Comparison of ENCODE assay signal across 24 mouse cellular contexts in genomic region chr8:87202639-87203160, GRCm38 (mm10).
DNase-seq lines count a peak whose midpoint lies in the region; ATAC-seq and TF ChIP-seq lines count a peak whose summit lies in the region.
"Had no signal": no experiment of that assay in that cellular context is flagged by ENCODE, and none has a peak within 500 bp of the region (broad histone marks: within the 10 kb centered on the region; RNA-seq: fewer than 3 reads in every experiment).

No protein-coding gene starts in this region.

- H3K4me1 ChIP-seq in ES-E14 (ENCODE audit: control insufficient read depth in 2 of 2, insufficient read depth in 2 of 2, low read length in 2 of 2, poor library complexity in 1 of 2) = peaks cover 0 to 3% of the 10 kb centered on the region in 2 experiments; a peak in 1 of 4 replicates
- peaks cover 15% of the 10 kb centered on the region for H3K4me1 ChIP-seq in midbrain, embryonic 15.5 days
- H3K4me1 ChIP-seq in kidney, embryonic 15.5 days = peaks cover 31% of the 10 kb centered on the region

- TF ChIP-seq CTCF in gastrocnemius, adult 2 months (IDR thresholded peaks at IDR 0.05) = no peak

- H3K9ac ChIP-seq in ES-E14 (ENCODE audit: insufficient read depth, low read depth, low read length, poor library complexity, severe bottlenecking) = no peak overlapping the region
- H3K9ac ChIP-seq in midbrain, embryonic 15.5 days = no peak overlapping the region
- H3K9ac ChIP-seq in kidney, embryonic 15.5 days = no peak overlapping the region
- H3K9ac ChIP-seq: embryonic facial prominence, embryonic 12.5 days; embryonic facial prominence, embryonic 15.5 days; forebrain, embryonic 15.5 days; hindbrain, embryonic 13.5 days had no signal

- 90% methylated on average over 7 of the region's 7 CpGs for WGBS in midbrain, embryonic 15.5 days
- WGBS in kidney, embryonic 15.5 days = 74% methylated on average over 7 of the region's 7 CpGs

- H3K9me3 ChIP-seq in ES-E14 (ENCODE audit: control insufficient read depth, insufficient read depth, low read depth, low read length) = no peaks in the 10 kb centered on the region
- no peaks in the 10 kb centered on the region for H3K9me3 ChIP-seq in midbrain, embryonic 15.5 days
- H3K9me3 ChIP-seq in kidney, embryonic 15.5 days (replicated peaks) = no peaks in the 10 kb centered on the region
- H3K9me3 ChIP-seq: embryonic facial prominence, embryonic 12.5 days; embryonic facial prominence, embryonic 15.5 days; forebrain, embryonic 15.5 days; hindbrain, embryonic 13.5 days had no signal

- in situ Hi-C loops in ES-E14 (cut with MboI; ENCODE audit: low sequenced_read_pairs in 2 of 2, unreplicated experiment in 2 of 2) = no loop called here

- no peak overlapping the region for H3K4me2 ChIP-seq in midbrain, embryonic 15.5 days
- no peak overlapping the region for H3K4me2 ChIP-seq in kidney, embryonic 15.5 days
- H3K4me2 ChIP-seq: embryonic facial prominence, embryonic 12.5 days; embryonic facial prominence, embryonic 15.5 days; forebrain, embryonic 15.5 days; heart, embryonic 11.5 days; hindbrain, embryonic 13.5 days had no signal

- no peaks in the 10 kb centered on the region for H3K27me3 ChIP-seq in midbrain, embryonic 15.5 days (replicated peaks)
- no peaks in the 10 kb centered on the region for H3K27me3 ChIP-seq in kidney, embryonic 15.5 days
- H3K27me3 ChIP-seq: embryonic facial prominence, embryonic 12.5 days; embryonic facial prominence, embryonic 15.5 days; forebrain, embryonic 15.5 days had no signal

- H3K4me3 ChIP-seq in gastrocnemius, adult 2 months = no peak overlapping the region
- H3K4me3 ChIP-seq in ES-E14 (ENCODE audit: insufficient read depth in 1 of 2, low read depth in 1 of 2, low read length in 2 of 2, poor library complexity in 1 of 2, severe bottlenecking in 1 of 2) = no peak overlapping the region
- H3K4me3 ChIP-seq in midbrain, embryonic 15.5 days = no peak overlapping the region
- H3K4me3 ChIP-seq in kidney, embryonic 15.5 days (replicated peaks) = no peak overlapping the region
- H3K4me3 ChIP-seq: embryonic facial prominence, embryonic 12.5 days; embryonic facial prominence, embryonic 15.5 days; forebrain, embryonic 15.5 days; hindbrain, embryonic 13.5 days had no signal

- H3K36me3 ChIP-seq in ES-E14 (ENCODE audit: control insufficient read depth, insufficient read depth, low read length, poor library complexity, severe bottlenecking) = no peaks in the 10 kb centered on the region
- H3K36me3 ChIP-seq in midbrain, embryonic 15.5 days (replicated peaks) = no peaks in the 10 kb centered on the region
- H3K36me3 ChIP-seq in kidney, embryonic 15.5 days = no peaks in the 10 kb centered on the region
- H3K36me3 ChIP-seq: embryonic facial prominence, embryonic 12.5 days; embryonic facial prominence, embryonic 15.5 days; forebrain, embryonic 15.5 days; G1E; hindbrain, embryonic 13.5 days had no signal

- ATAC-seq in midbrain, embryonic 15.5 days (replicated peaks) = no peak
- ATAC-seq in kidney, embryonic 15.5 days (replicated peaks; ENCODE audit: low FRiP score) = no peak
- ATAC-seq: CD4-positive, CD25-positive, alpha-beta regulatory T cell, adult 4 months; forebrain, embryonic 15.5 days; hindbrain, embryonic 16.5 days; intestine, embryonic 16.5 days had no signal

- intact Hi-C loops in gastrocnemius, adult 2 months (cut with DNase I) = loop anchor here (10.0 kb wide), 1 partner anchor 178 kb away; no protein-coding TSS in a partner anchor

- H3K27ac ChIP-seq in gastrocnemius, adult 2 months = peak overlapping the region; percentile 74
- no peak overlapping the region for H3K27ac ChIP-seq in ES-E14 (ENCODE audit: insufficient read depth, low read depth, low read length, poor library complexity, severe bottlenecking)
- no peak overlapping the region for H3K27ac ChIP-seq in midbrain, embryonic 15.5 days
- H3K27ac ChIP-seq in kidney, embryonic 15.5 days = no peak overlapping the region
- H3K27ac ChIP-seq: embryonic facial prominence, embryonic 12.5 days; embryonic facial prominence, embryonic 15.5 days; forebrain, embryonic 15.5 days; hindbrain, embryonic 13.5 days had no signal

- no peak for DNase-seq in gastrocnemius, adult 2 months
- no peak for DNase-seq in gastrocnemius, postnatal 4 days (ENCODE audit: low spot score in 2 of 2)
- DNase-seq in ES-E14 (ENCODE audit: low read depth, low spot score) = no peak
- peak; percentile 43 for DNase-seq in adrenal gland, adult 8-10 months
- DNase-seq in adrenal gland, postnatal 36 days = peak; percentile 27 to 36
- DNase-seq: cerebellum, adult 18-20 months; cerebellum, adult 9-10 months; cerebellum, postnatal 14 days; gastrocnemius, postnatal 10 days; gastrocnemius, postnatal 36 days; heart, adult 11 months; kidney, adult 18-20 months; kidney, adult 9 months had no signal

TF ChIP-seq in ES-E14, 5 proteins besides CTCF, POLR2A, EP300 and RAD21:
- TF ChIP-seq MAFK (IDR thresholded peaks at IDR 0.05; ENCODE audit: insufficient read depth, low read depth, low read length) = peak; percentile 97
- TF ChIP-seq CHD2 (IDR thresholded peaks at IDR 0.05; ENCODE audit: low read depth, low read length) = no peak

Comparison
In these comparisons a context has a peak if more than half of its experiments do, and no peak if none do; other contexts are left out.
1. DNase-seq: peak in adrenal gland, adult 8-10 months (single experiment) and adrenal gland, postnatal 36 days (2 of 2); none in gastrocnemius, adult 2 months (single experiment), gastrocnemius, postnatal 4 days (0 of 2) and ES-E14 (single experiment).